Mouse (Mus musculus) kidney, embryonic 16.5 days (tissue): ENCODE data around the gene Cep135. TPM values are rescaled to one million over a fixed set of nuclear protein-coding genes. Genes with fewer than 3 reads are reported as not detected.

Source experiments
- ATAC-seq: fragments of 200-750 bp; cut with Nextera tagmentation; 2 replicates; pipeline ENCODE4 v1.8.0; 2017; ENCODE audit warnings: moderate TSS enrichment; ENCODE audit not compliant: low FRiP score, low TSS enrichment
- H3K27ac ChIP-seq: fragments of 300-500 bp; sonication (generic); 2 replicates; pipeline ENCODE4 v1.5.1; 2014; ENCODE audit warnings: low read length
- H3K27me3 ChIP-seq: fragments of 300-500 bp; sonication (generic); 2 replicates; pipeline ENCODE4 v1.6.1; 2014; ENCODE audit warnings: low read length, control low read depth, mixed read lengths; ENCODE audit not compliant: insufficient read depth
- H3K36me3 ChIP-seq: fragments of 300-500 bp; sonication (generic); 2 replicates; pipeline ENCODE4 v1.6.1; 2014; ENCODE audit warnings: low read length, control low read depth, mixed read lengths; ENCODE audit not compliant: insufficient read depth
- H3K4me1 ChIP-seq: fragments of 300-500 bp; sonication (generic); 2 replicates; pipeline ENCODE4 v1.6.1; 2014; ENCODE audit warnings: low read length, control low read depth, mixed read lengths; ENCODE audit not compliant: insufficient read depth
- H3K4me2 ChIP-seq: fragments of 300-500 bp; sonication (generic); replicated peaks from 2 replicates; pipeline ENCODE4 v1.6.1; 2014; ENCODE audit warnings: low read depth, low read length
- H3K4me3 ChIP-seq: fragments of 300-500 bp; sonication (generic); 2 replicates; pipeline ENCODE4 v1.5.1; 2014; ENCODE audit warnings: mild to moderate bottlenecking, low read length
- H3K9ac ChIP-seq: fragments of 300-500 bp; sonication (generic); replicated peaks from 2 replicates; pipeline ENCODE4 v1.6.1; 2014; ENCODE audit warnings: low read length
- H3K9me3 ChIP-seq: fragments of 300-500 bp; sonication (generic); 2 replicates; pipeline ENCODE4 v1.6.1; 2016; ENCODE audit warnings: low read length, control low read depth
- WGBS: fragments of 180-500 bp; shearing (Covaris S2); extraction: QIAGEN DNeasy Blood & Tissue Kit; methylation state at CpG from one replicate; pipeline ENCODE4 v1.1.7; 2014; 5-methylcytosine and 5-hydroxymethylcytosine counted together
- polyA plus RNA-seq: library from polyadenylated mRNA; unstranded; fragments of >200 nt; fragmentation: Nextera tagmentation; extraction: Ambion mirVana; gene quantifications from 2 replicates; pipeline ENCODE4 v1.2.1, GENCODE M21; 2015

Cep135 gene
- polyA plus RNA-seq, 1 experiment from 2014 or later = 6.4 TPM

DNA sequence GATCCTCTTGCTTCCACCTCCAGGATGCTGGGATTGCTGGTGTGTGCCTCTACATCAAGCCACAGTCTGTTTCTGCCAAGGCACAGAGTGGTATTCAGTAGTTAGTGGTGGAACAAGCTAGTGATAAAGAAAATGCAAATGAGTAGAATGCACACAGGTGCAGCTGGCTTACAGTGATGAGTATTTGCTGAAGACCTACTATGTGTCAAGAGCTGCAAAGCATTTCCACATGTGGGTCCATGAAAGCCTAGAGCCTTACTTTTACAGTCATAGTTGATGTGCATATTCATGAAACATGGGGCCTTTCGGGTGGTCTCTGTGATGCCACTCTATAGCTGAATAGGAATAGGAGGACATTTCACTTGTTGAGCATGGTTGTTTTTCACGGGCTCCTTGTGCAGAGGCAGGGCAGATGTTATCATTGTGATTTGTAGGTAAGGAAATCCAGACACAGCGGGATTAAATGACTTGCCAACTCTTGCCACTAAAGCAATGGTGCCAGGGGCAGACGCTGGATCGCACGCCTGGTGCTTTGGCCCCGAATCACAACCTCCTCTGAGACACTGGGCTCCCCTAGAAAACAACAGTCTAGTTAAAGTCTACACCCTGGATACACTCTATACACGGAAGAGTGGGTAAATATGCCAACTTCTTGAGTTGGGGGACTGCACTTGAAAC is 71.6 kb downstream of the Cep135 start:
- H3K27ac ChIP-seq = no peak overlapping the region
- no peak overlapping the region for H3K4me2 ChIP-seq
- no peak for ATAC-seq
- no peak overlapping the region for H3K9ac ChIP-seq
- no peaks in the 10 kb centered on the region for H3K27me3 ChIP-seq
- no peak overlapping the region for H3K4me3 ChIP-seq
- peaks cover 14% of the 10 kb centered on the region; the same call in 1 of the 2 replicates for H3K4me1 ChIP-seq
- H3K9me3 ChIP-seq = no peaks in the 10 kb centered on the region
- no peaks in the 10 kb centered on the region for H3K36me3 ChIP-seq
- WGBS = 80% methylated on average over 8 of the region's 8 CpGs

GRCm38 (mm10) chr5:76661310-76661709 is 72.8 kb downstream of the Cep135 start:
- no peaks in the 10 kb centered on the region for H3K36me3 ChIP-seq
- no peak overlapping the region for H3K4me2 ChIP-seq
- peaks cover 17% of the 10 kb centered on the region for H3K4me1 ChIP-seq
- H3K27ac ChIP-seq = no peak overlapping the region
- H3K4me3 ChIP-seq = no peak overlapping the region
- WGBS = 55% methylated on average over 4 of the region's 4 CpGs
- H3K9me3 ChIP-seq = no peaks in the 10 kb centered on the region
- no peak overlapping the region for H3K9ac ChIP-seq
- ATAC-seq = no peak
- no peaks in the 10 kb centered on the region for H3K27me3 ChIP-seq

DNA sequence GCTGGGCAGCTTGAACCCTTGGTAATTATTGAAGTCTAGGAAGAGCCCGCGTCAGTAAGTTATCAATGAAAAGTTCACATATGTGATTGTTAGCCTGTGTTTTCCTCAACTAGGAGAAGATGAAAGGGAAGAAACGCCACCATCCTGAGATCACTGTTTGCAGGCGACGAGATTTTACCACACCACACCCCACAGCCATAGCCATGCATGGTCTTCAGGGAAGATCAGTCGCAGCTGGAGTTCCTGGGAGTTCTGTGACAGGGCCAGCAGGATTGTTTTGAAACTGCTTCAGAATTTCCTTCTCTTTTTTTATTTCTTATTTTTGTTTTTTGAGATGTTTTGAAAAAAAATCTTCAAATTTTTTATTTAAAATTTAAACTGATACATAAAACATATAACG is 76.4 kb downstream of the Cep135 start:
- H3K4me3 ChIP-seq = no peak overlapping the region
- no peaks in the 10 kb centered on the region for H3K27me3 ChIP-seq
- H3K9me3 ChIP-seq = no peaks in the 10 kb centered on the region
- no peak for ATAC-seq
- no peaks in the 10 kb centered on the region for H3K36me3 ChIP-seq
- H3K4me2 ChIP-seq = no peak overlapping the region
- H3K4me1 ChIP-seq = peaks cover 8% of the 10 kb centered on the region
- H3K9ac ChIP-seq = no peak overlapping the region
- 54% methylated on average over 7 of the region's 7 CpGs for WGBS
- no peak overlapping the region for H3K27ac ChIP-seq

GRCm38 (mm10) chr5:76665421-76665820 is 76.9 kb downstream of the Cep135 start:
- Histone ChIP-seq H3K9ac (no peak overlapping the region), H3K27me3 (no peaks in the 10 kb centered on the region), H3K4me3 (no peak overlapping the region), H3K4me1 (peaks cover 8% of the 10 kb centered on the region), H3K36me3 (no peaks in the 10 kb centered on the region), H3K4me2 (no peak overlapping the region), H3K9me3 (no peaks in the 10 kb centered on the region), H3K27ac (no peak overlapping the region)
- 13% methylated on average over 7 of the region's 7 CpGs for WGBS
- peak; percentile 46; the same call in 1 of the 2 replicates for ATAC-seq

GRCm38 (mm10) chr5:76666026-76666756 is 77.7 kb downstream of the Cep135 start:
- no peaks in the 10 kb centered on the region for H3K36me3 ChIP-seq
- no peak for ATAC-seq
- peaks cover 8% of the 10 kb centered on the region for H3K4me1 ChIP-seq
- no peak overlapping the region for H3K9ac ChIP-seq
- 67% methylated on average over 6 of the region's 6 CpGs for WGBS
- no peaks in the 10 kb centered on the region for H3K27me3 ChIP-seq
- no peak overlapping the region for H3K27ac ChIP-seq
- no peak overlapping the region for H3K4me2 ChIP-seq
- no peak overlapping the region for H3K4me3 ChIP-seq
- H3K9me3 ChIP-seq = no peaks in the 10 kb centered on the region

DNA sequence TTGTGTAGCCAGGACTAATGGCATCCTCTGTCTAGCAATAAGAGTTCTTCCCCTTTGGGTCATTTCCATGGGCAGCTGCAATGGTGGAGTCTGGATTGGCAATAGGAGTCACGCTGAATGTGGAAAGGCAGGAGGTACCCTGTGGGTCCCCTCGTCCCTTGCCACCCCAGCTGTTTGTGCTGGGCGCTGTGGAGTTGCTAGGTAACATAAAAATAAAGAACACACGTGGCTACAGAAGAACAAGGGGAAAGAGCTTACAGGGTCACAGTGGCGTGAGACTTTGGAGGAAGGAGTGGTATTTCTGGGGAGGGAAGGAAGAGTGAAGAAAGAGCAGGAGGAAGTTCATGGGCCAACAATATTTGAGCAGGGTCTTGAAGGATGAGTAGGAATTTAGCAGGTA is 79.6 kb downstream of the Cep135 start:
- Histone ChIP-seq H3K4me2 (no peak overlapping the region), H3K4me1 (peaks cover 13% of the 10 kb centered on the region), H3K36me3 (no peaks in the 10 kb centered on the region), H3K9ac (no peak overlapping the region), H3K9me3 (no peaks in the 10 kb centered on the region), H3K4me3 (no peak overlapping the region), H3K27ac (no peak overlapping the region), H3K27me3 (no peaks in the 10 kb centered on the region)
- WGBS = 75% methylated on average over 5 of the region's 5 CpGs
- no peak for ATAC-seq

GRCm38 (mm10) chr5:76668547-76668946 is 80.0 kb downstream of the Cep135 start:
- Histone ChIP-seq H3K27ac (no peak overlapping the region), H3K27me3 (no peaks in the 10 kb centered on the region), H3K9me3 (no peaks in the 10 kb centered on the region), H3K4me1 (peaks cover 13% of the 10 kb centered on the region), H3K36me3 (no peaks in the 10 kb centered on the region), H3K9ac (no peak overlapping the region), H3K4me2 (no peak overlapping the region), H3K4me3 (no peak overlapping the region)
- WGBS = 62% methylated on average over 5 of the region's 5 CpGs
- no peak for ATAC-seq

DNA sequence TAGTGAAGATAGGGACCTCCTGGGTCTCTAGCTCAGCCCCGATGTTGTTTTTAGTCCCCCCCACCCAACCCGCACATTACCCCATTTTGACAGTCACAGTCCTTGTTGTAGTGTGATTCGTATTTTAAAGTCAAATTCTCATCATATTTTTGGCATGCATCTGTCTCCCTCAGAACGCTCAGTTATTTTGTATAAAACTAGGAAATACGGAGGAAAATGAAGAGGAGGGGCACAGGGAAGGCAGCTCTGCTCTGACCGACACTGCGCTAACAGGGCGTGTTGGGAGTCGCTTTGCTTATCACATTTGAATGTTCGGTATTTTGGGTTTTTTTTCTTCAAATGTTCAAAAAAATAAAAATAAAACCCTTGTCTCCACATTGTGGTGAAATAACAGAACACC is 81.7 kb downstream of the Cep135 start:
- H3K36me3 ChIP-seq = peaks cover 4% of the 10 kb centered on the region; the same call in 1 of the 2 replicates
- ATAC-seq = no peak
- no peak overlapping the region for H3K4me2 ChIP-seq
- H3K4me3 ChIP-seq = no peak overlapping the region
- H3K9me3 ChIP-seq = no peaks in the 10 kb centered on the region
- peaks cover 9% of the 10 kb centered on the region; the same call in 1 of the 2 replicates for H3K4me1 ChIP-seq
- 91% methylated on average over 10 of the region's 10 CpGs for WGBS
- no peak overlapping the region for H3K9ac ChIP-seq
- no peak overlapping the region for H3K27ac ChIP-seq
- H3K27me3 ChIP-seq = no peaks in the 10 kb centered on the region

DNA sequence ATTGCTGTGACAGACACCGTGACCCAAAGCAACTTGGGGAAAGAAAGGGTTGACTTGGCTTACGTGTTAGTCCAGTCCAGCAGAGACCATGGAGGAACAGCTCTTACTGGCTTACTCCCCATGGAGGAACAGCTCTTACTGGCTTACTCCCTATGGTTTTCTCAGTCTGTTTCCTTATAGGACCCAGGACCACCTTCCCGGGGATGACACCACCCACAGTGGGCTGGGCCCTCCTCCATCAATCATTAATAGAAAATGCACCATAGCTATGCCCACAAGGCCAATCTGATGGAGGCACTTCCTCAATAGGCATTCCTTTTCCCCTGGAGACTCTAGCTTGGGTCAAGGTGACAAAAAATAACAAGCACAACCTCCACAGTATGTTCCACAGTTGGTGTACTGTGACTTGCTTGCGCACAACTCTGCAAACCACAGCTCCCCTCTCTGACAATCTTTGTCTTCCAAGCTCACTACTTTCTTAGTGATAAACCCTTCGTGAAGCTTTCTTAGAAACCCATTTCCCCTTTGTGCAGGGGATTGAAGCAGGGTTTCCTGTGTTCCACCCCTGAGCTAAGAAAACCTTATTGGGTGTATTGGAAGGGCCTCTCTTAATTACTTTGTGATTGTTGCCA is 85.6 kb downstream of the Cep135 start:
- Histone ChIP-seq H3K27me3 (no peaks in the 10 kb centered on the region), H3K36me3 (peaks cover 4% of the 10 kb centered on the region; the same call in 1 of the 2 replicates), H3K4me1 (peaks cover 9% of the 10 kb centered on the region; the same call in 1 of the 2 replicates), H3K9me3 (no peaks in the 10 kb centered on the region), H3K4me2 (no peak overlapping the region), H3K4me3 (no peak overlapping the region), H3K9ac (no peak overlapping the region), H3K27ac (no peak overlapping the region)
- no peak for ATAC-seq
- WGBS = 93% methylated on average over 5 of the region's 5 CpGs

- Histone ChIP-seq H3K4me3 (no peak overlapping the region), H3K4me1 (peaks cover 9% of the 10 kb centered on the region; the same call in 1 of the 2 replicates), H3K9me3 (peaks cover 3% of the 10 kb centered on the region), H3K4me2 (no peak overlapping the region), H3K9ac (no peak overlapping the region), H3K27me3 (no peaks in the 10 kb centered on the region), H3K27ac (no peak overlapping the region), H3K36me3 (peaks cover 4% of the 10 kb centered on the region; the same call in 1 of the 2 replicates)
- ATAC-seq = no peak
- WGBS = 60% methylated on average over 4 of the region's 4 CpGs
These were observed 86.9 kb downstream of the Cep135 start for GRCm38 (mm10) chr5:76675369-76675768.
